Mouse (Mus musculus) hindbrain, embryonic 13.5 days (tissue): ENCODE measurements around the gene Gpcpd1. TPM values are rescaled to one million over a fixed set of nuclear protein-coding genes. Genes with fewer than 3 reads are reported as not detected.

Experiments
- ATAC-seq: fragments of 200-750 bp; cut with Nextera tagmentation; 2 replicates; pipeline ENCODE4 v1.8.0; 2017; ENCODE audit warnings: moderate TSS enrichment; ENCODE audit not compliant: low FRiP score
- H3K27ac ChIP-seq: fragments of 300-500 bp; sonication (generic); 2 replicates; pipeline ENCODE4 v1.5.1; 2015; ENCODE audit warnings: inconsistent platforms, mild to moderate bottlenecking, moderate library complexity
- H3K27me3 ChIP-seq: fragments of 300-500 bp; sonication (generic); 2 replicates; pipeline ENCODE4 v1.6.1; 2015; ENCODE audit warnings: mild to moderate bottlenecking, inconsistent platforms
- H3K36me3 ChIP-seq: fragments of 300-500 bp; sonication (generic); 2 replicates; pipeline ENCODE4 v1.6.1; 2015; ENCODE audit warnings: mild to moderate bottlenecking, inconsistent platforms
- H3K4me1 ChIP-seq: fragments of 300-500 bp; sonication (generic); replicated peaks from 2 replicates; pipeline ENCODE4 v1.6.1; 2015; ENCODE audit warnings: inconsistent platforms
- H3K4me2 ChIP-seq: fragments of 300-500 bp; sonication (generic); 2 replicates; pipeline ENCODE4 v1.6.1; 2015; ENCODE audit warnings: inconsistent platforms, mild to moderate bottlenecking, moderate library complexity
- H3K4me3 ChIP-seq: fragments of 300-500 bp; sonication (generic); 2 replicates; pipeline ENCODE4 v1.5.1; 2015; ENCODE audit warnings: mild to moderate bottlenecking, inconsistent platforms
- H3K9ac ChIP-seq: fragments of 300-500 bp; sonication (generic); 2 replicates; pipeline ENCODE4 v1.6.1; 2015; ENCODE audit warnings: mild to moderate bottlenecking, inconsistent platforms
- H3K9me3 ChIP-seq: fragments of 300-500 bp; sonication (generic); 2 replicates; pipeline ENCODE4 v1.6.1; 2016; ENCODE audit warnings: inconsistent platforms
- WGBS: fragments of 180-500 bp; shearing (Covaris S2); methylation state at CpG from one replicate; pipeline ENCODE4 v1.1.7; 2015; 5-methylcytosine and 5-hydroxymethylcytosine counted together
- polyA plus RNA-seq: library from polyadenylated mRNA; unstranded; fragments of >200 nt; fragmentation: Nextera tagmentation; extraction: Ambion mirVana; gene quantifications from 2 replicates; pipeline ENCODE4 v1.2.1, GENCODE M21; 2015

Gpcpd1 gene
- 84.8 and 101 TPM in 2 replicates for polyA plus RNA-seq

- no peak for ATAC-seq
- Histone ChIP-seq H3K4me3 (no peak within 1 kb of the TSS), H3K9ac (no peak within 1 kb of the TSS), H3K36me3 (no peaks in the 10 kb centered on the region), H3K27me3 (no peaks in the 10 kb centered on the region), H3K4me1 (peaks cover 6% of the 10 kb centered on the region; the same call in 1 of the 2 replicates), H3K9me3 (no peaks in the 10 kb centered on the region), H3K4me2 (no peak within 1 kb of the TSS), H3K27ac (no peak within 1 kb of the TSS)
- WGBS = 92% methylated on average over 7 of the region's 7 CpGs
These were observed at the start of gene Gpcpd1 for GRCm38 (mm10) chr2:132587240-132587779. Gpcpd1 (minus strand) TSS chr2:132587729.

GRCm38 (mm10) chr2:132636534-132636933 is 49.0 kb upstream of the Gpcpd1 start:
- Histone ChIP-seq H3K27ac (no peak overlapping the region), H3K4me2 (no peak overlapping the region), H3K9me3 (no peaks in the 10 kb centered on the region), H3K9ac (no peak overlapping the region), H3K4me3 (no peak overlapping the region), H3K4me1 (no peaks in the 10 kb centered on the region), H3K36me3 (no peaks in the 10 kb centered on the region), H3K27me3 (no peaks in the 10 kb centered on the region)
- ATAC-seq = no peak
- 91% methylated on average over 1 of the region's 1 CpGs for WGBS

- H3K9ac ChIP-seq = no peak overlapping the region
- H3K4me2 ChIP-seq = no peak overlapping the region
- no peaks in the 10 kb centered on the region for H3K27me3 ChIP-seq
- H3K36me3 ChIP-seq = no peaks in the 10 kb centered on the region
- H3K9me3 ChIP-seq = no peaks in the 10 kb centered on the region
- H3K4me3 ChIP-seq = no peak overlapping the region
- ATAC-seq = no peak
- no peak overlapping the region for H3K27ac ChIP-seq
- no peaks in the 10 kb centered on the region for H3K4me1 ChIP-seq
- 98% methylated on average over 2 of the region's 2 CpGs for WGBS
These were observed 41.1 kb upstream of the Gpcpd1 start for GRCm38 (mm10) chr2:132628626-132629025.

- H3K9ac ChIP-seq = no peak overlapping the region
- no peaks in the 10 kb centered on the region for H3K27me3 ChIP-seq
- no peak for ATAC-seq
- H3K4me2 ChIP-seq = no peak overlapping the region
- no peaks in the 10 kb centered on the region for H3K36me3 ChIP-seq
- H3K4me1 ChIP-seq = no peaks in the 10 kb centered on the region
- H3K27ac ChIP-seq = no peak overlapping the region
- no peaks in the 10 kb centered on the region for H3K9me3 ChIP-seq
- WGBS = 82% methylated on average over 1 of the region's 1 CpGs
- H3K4me3 ChIP-seq = no peak overlapping the region
These were observed 35.6 kb upstream of the Gpcpd1 start for GRCm38 (mm10) chr2:132623092-132623491.

GRCm38 (mm10) chr2:132617693-132618092 is 30.2 kb upstream of the Gpcpd1 start:
- Histone ChIP-seq H3K9me3 (no peaks in the 10 kb centered on the region), H3K27ac (no peak overlapping the region), H3K27me3 (no peaks in the 10 kb centered on the region), H3K9ac (no peak overlapping the region), H3K4me1 (no peaks in the 10 kb centered on the region), H3K4me3 (no peak overlapping the region), H3K36me3 (no peaks in the 10 kb centered on the region), H3K4me2 (no peak overlapping the region)
- 60% methylated on average over 3 of the region's 3 CpGs for WGBS
- ATAC-seq = no peak

GRCm38 (mm10) chr2:132613581-132614188 is 26.2 kb upstream of the Gpcpd1 start:
- 87% methylated on average over 5 of the region's 5 CpGs for WGBS
- Histone ChIP-seq H3K9me3 (peaks cover 8% of the 10 kb centered on the region), H3K27me3 (no peaks in the 10 kb centered on the region), H3K27ac (no peak overlapping the region), H3K4me3 (no peak overlapping the region), H3K4me2 (no peak overlapping the region), H3K9ac (no peak overlapping the region), H3K36me3 (no peaks in the 10 kb centered on the region), H3K4me1 (no peaks in the 10 kb centered on the region)
- no peak for ATAC-seq

GRCm38 (mm10) chr2:132611551-132612233 is 24.2 kb upstream of the Gpcpd1 start:
- H3K27me3 ChIP-seq = no peaks in the 10 kb centered on the region
- 91% methylated on average over 4 of the region's 4 CpGs for WGBS
- H3K4me2 ChIP-seq = no peak overlapping the region
- H3K4me1 ChIP-seq = peaks cover 9% of the 10 kb centered on the region; the same call in 1 of the 2 replicates
- ATAC-seq = no peak
- H3K36me3 ChIP-seq = no peaks in the 10 kb centered on the region
- no peak overlapping the region for H3K4me3 ChIP-seq
- H3K9me3 ChIP-seq = peaks cover 8% of the 10 kb centered on the region
- no peak overlapping the region for H3K9ac ChIP-seq
- no peak overlapping the region for H3K27ac ChIP-seq

GRCm38 (mm10) chr2:132607141-132608093 is 19.9 kb upstream of the Gpcpd1 start:
- no peaks in the 10 kb centered on the region for H3K27me3 ChIP-seq
- H3K9ac ChIP-seq = no peak overlapping the region
- no peak overlapping the region for H3K4me2 ChIP-seq
- no peak overlapping the region for H3K4me3 ChIP-seq
- 47% methylated on average over 10 of the region's 10 CpGs for WGBS
- peaks cover 9% of the 10 kb centered on the region; the same call in 1 of the 2 replicates for H3K4me1 ChIP-seq
- ATAC-seq = no peak
- peak overlapping the region; percentile 2 for H3K27ac ChIP-seq
- H3K9me3 ChIP-seq = peaks cover 8% of the 10 kb centered on the region
- no peaks in the 10 kb centered on the region for H3K36me3 ChIP-seq

- Histone ChIP-seq H3K9me3 (peaks cover 8% of the 10 kb centered on the region), H3K4me1 (peaks cover 9% of the 10 kb centered on the region; the same call in 1 of the 2 replicates)
These were observed 18.4 kb upstream of the Gpcpd1 start for GRCm38 (mm10) chr2:132605795-132606563.

GRCm38 (mm10) chr2:132604922-132605321 is 17.4 kb upstream of the Gpcpd1 start:
- Histone ChIP-seq H3K4me3 (no peak overlapping the region), H3K27me3 (no peaks in the 10 kb centered on the region)

More at GRCm38 (mm10) chr2:132605795-132606563, 18.4 kb upstream of the Gpcpd1 start:
- H3K4me3 ChIP-seq = no peak overlapping the region
- no peaks in the 10 kb centered on the region for H3K36me3 ChIP-seq
- H3K27ac ChIP-seq = no peak overlapping the region
- no peak for ATAC-seq
- no peaks in the 10 kb centered on the region for H3K27me3 ChIP-seq
- 79% methylated on average over 5 of the region's 5 CpGs for WGBS
- H3K4me2 ChIP-seq = no peak overlapping the region
- H3K9ac ChIP-seq = no peak overlapping the region

GRCm38 (mm10) chr2:132603706-132604105 is 16.2 kb upstream of the Gpcpd1 start:
- Histone ChIP-seq H3K27ac (no peak overlapping the region), H3K36me3 (no peaks in the 10 kb centered on the region)
- no peak for ATAC-seq

More at GRCm38 (mm10) chr2:132604922-132605321, 17.4 kb upstream of the Gpcpd1 start:
- 92% methylated on average over 4 of the region's 4 CpGs for WGBS
- Histone ChIP-seq H3K9ac (no peak overlapping the region), H3K36me3 (no peaks in the 10 kb centered on the region), H3K27ac (no peak overlapping the region), H3K9me3 (peaks cover 2% of the 10 kb centered on the region), H3K4me2 (no peak overlapping the region), H3K4me1 (peaks cover 9% of the 10 kb centered on the region; the same call in 1 of the 2 replicates)
- ATAC-seq = no peak

More at GRCm38 (mm10) chr2:132603706-132604105, 16.2 kb upstream of the Gpcpd1 start:
- H3K9me3 ChIP-seq = no peaks in the 10 kb centered on the region
- H3K4me3 ChIP-seq = no peak overlapping the region
- peaks cover 9% of the 10 kb centered on the region; the same call in 1 of the 2 replicates for H3K4me1 ChIP-seq
- H3K9ac ChIP-seq = no peak overlapping the region
- H3K27me3 ChIP-seq = no peaks in the 10 kb centered on the region
- H3K4me2 ChIP-seq = no peak overlapping the region
- 86% methylated on average over 2 of the region's 2 CpGs for WGBS
